Mouse (Mus musculus) lung, postnatal 25 days (tissue): ENCODE measurements around the gene Lhb.
A peak's percentile ranks its signal among the peaks of the same experiment; 100 is the strongest.
"Not testable (repeated sequence)": the region's sequence is repeated elsewhere in the genome, so short reads cannot be mapped to it uniquely, and the experiment has no call there.

Experiments used
- DNase-seq: peaks from one replicate; pipeline ENCODE4 v3.0.0; 2022; ENCODE audit warnings: low spot score

Lhb gene

DNA sequence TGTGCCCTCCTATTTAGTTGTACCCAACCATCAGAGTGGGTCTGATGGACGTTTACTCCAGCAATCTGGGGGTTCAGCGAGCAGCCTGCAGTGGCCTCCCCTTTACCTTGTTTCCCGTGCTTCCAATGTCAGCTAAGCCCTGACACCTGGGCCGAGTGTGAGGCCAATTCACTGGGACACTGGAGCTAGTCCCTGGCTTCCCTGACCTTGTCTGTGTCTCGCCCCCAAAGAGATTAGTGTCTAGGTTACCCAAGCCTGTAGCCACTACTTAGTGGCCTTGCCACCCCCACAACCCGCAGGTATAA is at the start of gene Lhb:
Gene Lhb (plus strand): TSS at position 206 of the 305 bp plus-strand sequence.
- DNase-seq = no peak

DNA sequence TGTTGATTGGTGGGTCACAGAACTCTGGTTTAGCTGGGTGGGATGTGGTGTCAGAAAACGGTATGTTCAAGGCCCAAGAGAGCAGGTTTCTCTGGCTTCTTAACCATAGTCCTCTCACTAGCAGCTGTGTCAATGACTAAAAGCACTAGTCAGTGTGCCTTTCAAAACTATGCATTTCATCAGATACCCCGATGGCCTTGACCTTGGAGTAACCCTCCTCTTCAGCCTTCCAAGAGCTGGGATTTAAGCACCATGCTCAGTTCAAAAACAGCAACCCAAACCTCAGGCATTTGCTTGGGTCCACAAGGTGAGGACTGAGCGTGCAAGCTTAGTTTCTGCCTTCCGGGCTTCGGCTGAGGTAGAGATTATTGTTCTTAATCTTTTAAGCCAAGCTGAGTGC is 48.2 kb upstream of the Lhb start:
- no peak for DNase-seq

DNA sequence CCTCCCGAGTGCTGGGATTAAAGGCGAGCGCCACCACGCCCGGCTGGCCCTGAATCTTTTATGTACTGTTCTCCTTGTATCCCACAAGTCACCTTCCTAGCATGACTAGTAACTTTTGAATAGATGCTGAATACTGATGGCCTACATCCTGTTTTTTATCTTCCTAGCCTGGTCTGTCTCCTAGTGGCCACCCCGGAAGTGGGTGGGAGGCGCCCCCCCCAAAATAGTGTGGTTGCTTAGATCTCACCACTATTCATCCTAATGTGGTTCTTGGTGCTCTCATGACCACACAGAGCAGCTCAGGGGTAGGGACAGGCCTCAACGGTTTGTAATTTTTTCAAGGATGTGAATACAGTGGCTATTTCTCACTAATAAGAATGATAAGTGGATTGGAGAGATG is 46.0 kb upstream of the Lhb start:
- no peak for DNase-seq

DNA sequence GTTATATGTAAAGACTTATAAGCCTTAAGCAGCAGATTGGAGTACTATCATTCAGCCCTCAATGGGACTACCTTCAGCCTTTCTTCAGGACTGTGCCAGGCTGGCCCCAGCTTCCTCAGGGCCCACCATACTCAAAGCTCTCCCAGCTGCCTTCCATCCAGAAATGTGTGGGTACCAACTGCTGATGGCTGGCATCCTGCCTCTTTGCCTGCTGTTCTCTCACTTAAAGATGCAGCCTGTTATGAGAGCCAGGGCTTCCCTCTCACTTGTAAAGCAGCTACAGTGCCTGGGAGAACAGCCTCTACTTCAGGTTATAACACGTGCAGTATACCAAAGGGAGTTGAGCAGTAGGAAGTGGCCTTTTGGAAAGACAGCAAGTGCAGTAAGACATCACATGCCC is 44.6 kb upstream of the Lhb start:
- no peak for DNase-seq

DNA sequence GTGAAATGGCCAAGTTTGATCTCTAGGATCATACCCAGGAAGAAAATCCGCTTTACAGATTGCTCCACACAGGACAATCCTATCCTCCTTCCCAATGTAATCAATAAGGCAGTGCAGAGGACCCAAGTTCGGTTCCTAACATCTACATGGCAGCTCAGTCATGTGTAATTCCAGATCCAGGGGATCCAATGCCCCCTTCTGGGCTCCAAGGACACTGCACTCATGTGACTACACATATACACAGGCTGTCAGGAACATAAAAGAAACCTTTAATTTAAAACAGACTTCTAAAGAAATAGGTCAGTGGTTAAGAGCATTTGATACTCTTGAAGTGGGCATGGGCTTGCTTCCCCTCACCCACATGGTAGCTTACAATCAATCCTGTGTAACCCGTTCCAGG is 34.5 kb upstream of the Lhb start:
- no peak for DNase-seq

DNA sequence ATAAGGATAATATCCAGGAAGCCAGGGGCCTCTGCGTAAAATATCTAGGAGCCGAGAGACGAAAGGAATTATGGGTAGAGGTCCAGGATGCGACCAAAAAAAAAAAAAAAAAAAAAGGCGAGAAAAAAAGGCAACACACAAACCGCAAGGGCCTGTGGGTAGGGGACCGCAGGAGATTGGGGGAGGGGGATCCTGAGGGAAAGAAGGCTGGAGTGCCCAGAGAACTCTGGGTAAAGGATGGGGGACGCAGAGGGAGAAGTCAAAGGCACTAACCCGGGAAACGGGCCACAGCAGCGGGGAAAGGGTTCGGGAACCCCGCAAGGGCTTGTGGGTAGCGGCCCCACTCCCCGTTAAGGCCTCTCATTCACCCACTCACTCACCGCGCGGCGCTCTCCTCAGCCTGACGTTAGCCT is 25.5 kb upstream of the Lhb start:
- DNase-seq = no peak

DNA sequence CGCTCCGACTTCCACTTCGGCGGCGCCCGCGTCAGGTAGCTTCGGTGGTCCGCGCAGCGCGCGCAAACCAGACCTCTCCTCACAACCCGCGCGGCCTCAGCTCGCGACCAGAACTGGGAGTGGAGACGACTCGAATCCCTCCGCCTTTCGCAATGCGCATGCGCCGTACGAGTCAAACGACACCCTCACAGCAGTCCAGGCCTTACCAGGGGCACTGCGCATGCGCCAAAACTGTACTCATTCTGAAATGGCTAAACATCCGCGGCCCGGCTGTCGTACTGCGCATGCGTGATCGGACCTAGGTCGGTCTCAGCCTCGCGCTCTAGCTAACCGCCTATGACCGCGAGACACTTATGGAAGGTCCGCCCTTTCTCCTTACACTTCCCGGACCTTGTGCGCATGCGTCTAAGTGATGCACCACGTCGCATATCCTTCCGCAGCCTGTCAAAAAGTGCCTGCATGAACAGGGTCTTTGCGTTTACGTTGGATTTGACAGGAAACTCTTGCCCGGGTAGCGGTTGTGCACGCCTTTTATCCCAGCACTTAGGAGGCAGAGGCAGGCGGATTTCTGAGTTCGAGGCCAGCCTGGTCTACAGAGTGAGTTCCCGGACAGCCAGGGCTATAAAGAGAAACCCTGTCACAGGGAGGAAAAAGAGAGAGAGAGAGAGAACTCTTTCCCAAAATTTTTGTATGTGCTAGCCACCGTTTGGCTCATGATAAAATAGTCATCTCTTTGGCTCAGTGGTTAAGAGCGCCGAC is 24.9 kb upstream of the Lhb start, which contains the start of gene Snrnp70:
Gene Snrnp70 (minus strand): TSS at position 165 of the 759 bp plus-strand sequence.
- peak; percentile 100 for DNase-seq

DNA sequence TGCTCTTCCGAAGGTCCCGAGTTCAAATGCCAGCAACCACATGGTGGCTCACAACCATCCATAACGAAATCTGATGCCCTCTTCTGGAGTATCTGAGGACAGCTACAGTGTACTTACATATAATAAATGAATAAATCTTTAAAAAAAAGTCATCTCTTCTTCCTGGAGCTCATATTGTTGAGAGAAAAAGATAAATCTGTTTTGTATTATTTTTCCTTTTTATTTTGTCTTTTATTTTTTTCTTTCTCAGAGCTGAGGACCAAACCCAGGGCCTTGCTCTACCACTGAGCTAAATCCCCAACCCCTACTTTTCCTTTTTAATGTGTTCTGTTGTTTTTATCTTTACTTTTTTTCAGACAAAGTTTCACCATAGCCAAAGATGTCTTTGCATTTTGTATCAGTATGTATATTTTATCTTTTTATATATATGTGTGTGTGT is 24.3 kb upstream of the Lhb start:
- not testable (repeated sequence) for DNase-seq

DNA sequence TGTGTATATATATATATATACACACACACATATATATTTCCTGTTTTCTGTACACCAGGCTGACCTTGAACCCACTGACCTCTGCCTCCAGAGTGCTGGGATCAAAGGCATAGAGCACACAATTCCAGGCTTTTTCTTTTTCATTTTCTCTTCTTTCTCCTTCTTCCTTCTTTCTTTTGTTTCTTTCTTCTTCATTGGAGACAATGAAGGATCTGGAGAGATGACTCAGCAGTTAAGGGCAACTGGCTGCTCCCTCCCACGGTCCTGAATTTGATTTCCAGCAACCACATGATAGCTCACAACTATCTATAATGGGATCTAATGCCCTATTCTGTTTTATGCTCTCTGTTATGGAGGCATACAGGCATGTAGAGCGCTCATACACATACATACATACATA is 23.8 kb upstream of the Lhb start:
- no peak for DNase-seq

DNA sequence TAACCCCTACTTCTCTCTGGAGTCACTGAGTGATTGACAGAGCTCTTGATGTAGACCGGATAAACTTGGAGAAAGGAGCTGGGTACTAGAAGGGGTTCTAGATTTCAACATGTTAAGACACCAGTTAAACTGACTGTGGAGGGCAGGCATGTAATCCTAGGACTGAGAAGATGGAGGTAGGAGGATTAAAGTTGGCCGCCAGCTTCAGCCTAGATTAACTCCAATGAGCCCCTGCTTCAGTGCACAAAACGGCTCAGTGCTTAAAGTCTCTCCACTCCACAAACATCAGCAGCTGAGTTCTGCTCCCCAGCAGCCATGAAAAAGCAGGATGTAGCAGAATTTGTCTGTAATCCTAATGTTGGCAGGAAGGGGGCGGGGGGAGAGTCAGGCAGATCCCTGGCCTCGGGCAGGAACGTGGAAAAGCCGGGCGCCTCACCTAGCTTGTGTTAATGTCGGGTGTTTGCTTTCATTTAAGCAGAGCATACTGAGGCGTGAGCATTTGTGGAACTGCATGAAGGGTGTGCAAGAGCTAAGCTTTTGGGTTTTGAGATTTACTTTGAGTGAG is 19.0 kb upstream of the Lhb start:
- DNase-seq = no peak

DNA sequence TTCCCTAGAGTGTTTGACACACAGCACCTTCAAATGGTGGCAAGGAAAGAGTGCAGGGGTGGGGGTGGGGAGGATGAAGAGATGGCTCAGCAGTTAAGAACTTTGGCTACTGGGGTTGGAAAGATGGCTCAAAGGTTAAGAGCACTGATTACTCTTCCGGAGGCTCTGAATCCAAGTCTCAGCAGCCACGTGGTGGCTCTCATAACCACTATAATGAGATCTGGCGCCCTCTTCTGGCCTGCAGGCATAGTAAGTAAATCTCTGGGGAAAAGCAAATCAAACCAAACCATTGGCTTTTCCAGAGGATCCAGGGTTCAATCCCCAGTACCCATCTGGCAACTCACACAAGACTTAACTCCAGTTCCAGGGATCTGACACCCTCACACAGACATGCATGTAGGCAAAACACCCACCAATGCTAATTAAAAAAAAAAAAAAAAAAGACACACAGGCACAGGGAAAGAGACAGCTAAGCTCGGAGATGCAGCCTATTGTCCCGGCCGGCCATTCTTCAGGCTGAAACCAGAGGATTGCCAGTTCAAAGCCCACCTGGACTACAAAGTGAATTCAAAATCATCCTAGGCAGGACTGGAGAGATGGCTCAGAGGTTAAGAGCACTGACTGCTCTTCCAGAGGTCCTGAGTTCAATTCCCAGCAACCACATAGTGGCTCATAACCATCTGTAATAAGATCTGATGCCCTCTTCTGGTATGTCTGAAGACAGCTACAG is 16.9 kb upstream of the Lhb start:
- DNase-seq = peak; percentile 63

DNA sequence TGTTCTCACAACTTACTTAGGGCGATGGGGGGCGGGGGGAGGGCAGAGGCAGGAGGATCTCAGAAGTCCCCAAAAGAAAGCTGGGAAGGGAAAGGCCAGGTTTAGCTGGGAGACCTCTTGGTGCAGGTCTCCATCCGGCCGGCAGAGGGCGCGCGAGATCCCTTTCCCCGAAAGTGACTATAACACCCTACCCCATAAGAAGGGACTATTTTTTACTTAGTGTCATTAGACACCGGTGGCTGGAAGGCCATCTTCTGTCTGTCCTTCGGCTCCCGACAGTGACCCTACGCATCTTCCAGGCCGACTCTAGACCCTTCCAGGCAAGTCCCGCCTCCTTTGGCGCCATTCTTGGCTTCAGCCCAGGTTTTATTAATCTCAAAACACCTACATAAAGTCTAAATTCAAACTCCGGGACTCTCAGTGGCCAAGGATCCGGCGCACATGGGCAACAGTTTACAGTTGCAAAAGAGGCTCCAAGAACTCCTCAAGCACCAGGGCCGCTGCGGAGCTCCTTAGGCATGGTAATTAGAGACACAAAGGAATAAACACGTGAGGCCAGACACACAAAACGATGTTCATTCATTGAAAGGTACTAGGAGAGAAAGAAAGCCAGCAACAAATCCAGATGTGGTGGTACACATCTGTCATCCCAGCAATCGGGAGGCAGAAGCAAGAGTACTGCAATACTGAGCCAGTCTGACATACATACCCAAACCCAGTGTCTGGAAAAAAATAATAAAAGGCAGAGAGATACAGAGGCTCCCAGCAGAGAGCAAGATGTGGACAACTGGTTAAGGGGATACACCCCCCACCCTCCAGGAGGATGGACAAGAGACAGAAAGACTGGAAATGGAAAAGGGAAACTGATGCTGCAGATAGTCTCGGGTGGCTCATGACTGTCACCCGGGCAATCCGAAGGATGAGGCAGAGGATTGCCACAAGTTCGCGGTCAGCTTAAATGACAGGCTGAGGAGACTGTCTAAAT is 15.2 kb upstream of the Lhb start, which contains the start of gene Kcna7:
Gene Kcna7 (plus strand): TSS at position 563 of the 985 bp plus-strand sequence.
- DNase-seq = peak; percentile 80

DNA sequence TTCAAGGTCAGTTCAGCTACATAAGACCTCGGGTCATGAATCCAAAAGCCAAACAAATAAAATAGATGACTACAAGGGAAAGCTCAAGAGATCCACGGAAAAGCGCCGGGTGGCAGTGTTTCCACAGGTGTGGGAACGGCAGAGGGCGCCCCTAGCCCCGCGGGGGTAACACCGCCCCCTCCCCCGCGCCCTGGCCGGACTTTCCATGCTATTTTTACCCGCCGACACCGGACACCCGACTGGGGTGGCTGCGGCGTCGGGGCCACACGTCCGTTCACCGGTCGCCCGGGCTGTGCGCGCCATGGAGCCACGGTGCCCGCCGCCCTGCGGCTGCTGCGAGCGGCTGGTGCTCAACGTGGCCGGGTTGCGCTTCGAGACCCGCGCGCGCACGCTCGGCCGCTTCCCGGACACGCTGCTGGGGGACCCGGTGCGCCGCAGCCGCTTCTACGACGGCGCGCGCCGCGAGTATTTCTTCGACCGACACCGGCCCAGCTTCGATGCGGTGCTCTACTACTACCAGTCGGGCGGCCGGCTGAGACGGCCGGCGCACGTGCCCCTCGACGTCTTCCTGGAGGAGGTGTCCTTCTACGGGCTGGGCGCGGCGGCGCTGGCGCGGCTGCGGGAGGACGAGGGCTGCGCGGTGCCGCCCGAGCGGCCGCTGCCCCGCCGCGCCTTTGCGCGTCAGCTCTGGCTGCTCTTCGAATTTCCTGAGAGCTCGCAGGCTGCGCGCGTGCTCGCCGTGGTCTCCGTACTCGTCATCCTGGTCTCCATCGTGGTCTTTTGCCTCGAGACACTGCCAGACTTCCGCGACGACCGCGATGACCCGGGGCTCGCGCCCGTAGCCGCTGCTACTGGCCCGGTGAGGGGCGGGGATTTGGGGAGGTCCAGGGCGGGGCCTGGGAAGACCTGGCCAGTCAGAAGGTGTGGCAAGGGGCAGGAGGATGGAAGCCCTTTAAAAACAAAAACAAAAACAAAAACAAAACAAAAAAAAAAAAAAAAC is 14.2 kb upstream of the Lhb start:
- no peak for DNase-seq

DNA sequence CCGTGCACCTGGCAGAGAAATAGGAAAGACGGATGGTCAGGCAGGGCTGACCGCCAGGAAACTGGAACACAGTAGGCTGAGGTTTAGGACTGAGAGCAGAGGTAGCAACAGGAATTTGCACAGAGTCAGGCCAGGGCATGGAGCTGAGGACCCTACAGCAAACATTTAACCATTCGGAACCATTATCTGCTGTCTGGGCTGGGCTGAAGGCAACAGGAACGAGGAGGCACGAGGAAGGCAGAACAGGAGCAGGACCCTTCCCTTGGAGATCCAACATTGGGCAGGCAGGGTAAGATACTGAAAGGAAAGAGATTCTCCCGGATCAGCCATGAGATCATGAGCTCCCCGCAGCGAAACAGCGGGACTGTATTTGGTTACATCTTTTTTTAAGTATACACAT is 12.8 kb upstream of the Lhb start:
- no peak for DNase-seq

DNA sequence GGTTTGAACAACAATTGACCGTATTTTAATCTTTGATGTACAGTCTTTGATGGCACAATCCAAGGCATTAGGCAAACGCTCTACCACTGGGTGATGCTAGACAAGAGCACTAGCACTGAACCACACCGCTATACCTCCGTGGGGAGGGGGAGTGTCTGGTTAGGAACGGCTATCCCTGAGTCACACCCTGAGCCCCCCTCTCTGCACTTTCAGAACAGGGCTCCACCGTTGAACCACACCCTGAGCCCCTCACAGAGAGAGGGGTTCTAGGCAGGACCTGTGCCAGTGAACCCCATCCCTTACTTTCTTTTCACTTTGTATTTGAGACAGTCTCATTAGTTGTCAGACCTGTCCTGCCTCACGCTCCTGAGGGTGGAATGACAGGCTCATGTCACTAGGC is 12.3 kb upstream of the Lhb start:
- DNase-seq = no peak

DNA sequence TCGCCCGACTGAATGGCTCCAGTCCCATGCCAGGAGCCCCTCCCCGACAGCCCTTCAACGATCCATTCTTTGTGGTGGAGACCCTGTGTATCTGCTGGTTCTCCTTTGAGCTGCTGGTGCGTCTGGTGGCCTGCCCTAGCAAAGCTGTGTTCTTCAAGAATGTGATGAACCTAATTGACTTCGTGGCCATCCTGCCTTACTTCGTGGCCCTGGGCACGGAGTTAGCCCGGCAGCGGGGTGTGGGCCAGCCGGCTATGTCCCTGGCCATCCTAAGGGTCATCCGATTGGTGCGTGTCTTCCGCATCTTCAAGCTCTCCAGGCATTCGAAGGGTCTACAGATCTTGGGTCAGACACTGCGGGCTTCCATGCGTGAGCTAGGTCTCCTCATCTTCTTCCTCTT is 11.7 kb upstream of the Lhb start:
- DNase-seq = no peak

DNA sequence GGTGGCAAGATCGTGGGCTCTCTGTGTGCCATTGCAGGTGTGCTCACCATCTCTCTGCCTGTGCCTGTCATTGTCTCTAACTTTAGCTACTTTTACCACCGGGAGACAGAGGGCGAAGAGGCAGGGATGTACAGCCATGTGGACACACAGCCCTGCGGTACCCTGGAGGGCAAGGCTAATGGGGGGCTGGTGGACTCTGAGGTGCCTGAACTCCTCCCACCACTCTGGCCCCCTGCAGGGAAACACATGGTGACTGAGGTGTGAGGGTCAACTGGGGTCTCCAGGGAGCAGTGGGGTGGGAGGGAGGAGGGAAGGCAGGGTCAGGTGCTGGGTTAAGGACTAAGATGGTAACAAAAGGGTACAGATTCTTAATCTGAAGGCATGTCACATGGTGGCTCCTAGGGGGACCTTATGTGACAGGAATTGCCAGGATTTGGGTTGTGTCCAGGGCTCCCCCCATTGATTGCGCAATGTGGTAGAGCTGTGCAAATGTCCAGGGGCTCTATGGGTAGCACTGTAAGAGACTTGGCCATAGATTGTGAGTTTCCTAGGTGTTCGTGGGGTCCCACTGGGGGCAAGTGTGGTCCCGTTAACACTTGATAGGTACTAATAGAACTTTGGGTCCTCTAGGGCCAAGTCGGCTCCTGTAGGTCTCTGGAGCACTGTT is 11.0 kb upstream of the Lhb start:
- DNase-seq = no peak

DNA sequence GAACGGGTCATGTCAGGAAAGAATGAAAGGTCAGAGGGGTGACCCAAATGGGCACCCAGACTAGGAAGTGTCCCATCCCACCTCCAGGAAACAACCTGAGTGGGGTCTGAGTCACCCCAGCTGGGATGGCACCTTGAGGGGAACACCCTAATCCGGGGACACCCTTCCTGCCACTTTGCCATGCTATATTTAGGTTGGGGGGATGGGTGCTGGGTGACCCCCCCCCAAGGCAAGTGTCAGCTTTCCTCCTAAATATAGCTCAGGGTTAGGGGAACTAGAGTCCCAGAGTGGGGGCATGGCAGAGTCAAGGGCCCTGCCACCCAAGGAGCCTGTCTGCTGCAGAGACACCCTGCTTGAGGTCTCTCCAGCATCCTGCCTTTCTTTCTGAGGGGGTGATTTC is 8.2 kb upstream of the Lhb start:
- no peak for DNase-seq

DNA sequence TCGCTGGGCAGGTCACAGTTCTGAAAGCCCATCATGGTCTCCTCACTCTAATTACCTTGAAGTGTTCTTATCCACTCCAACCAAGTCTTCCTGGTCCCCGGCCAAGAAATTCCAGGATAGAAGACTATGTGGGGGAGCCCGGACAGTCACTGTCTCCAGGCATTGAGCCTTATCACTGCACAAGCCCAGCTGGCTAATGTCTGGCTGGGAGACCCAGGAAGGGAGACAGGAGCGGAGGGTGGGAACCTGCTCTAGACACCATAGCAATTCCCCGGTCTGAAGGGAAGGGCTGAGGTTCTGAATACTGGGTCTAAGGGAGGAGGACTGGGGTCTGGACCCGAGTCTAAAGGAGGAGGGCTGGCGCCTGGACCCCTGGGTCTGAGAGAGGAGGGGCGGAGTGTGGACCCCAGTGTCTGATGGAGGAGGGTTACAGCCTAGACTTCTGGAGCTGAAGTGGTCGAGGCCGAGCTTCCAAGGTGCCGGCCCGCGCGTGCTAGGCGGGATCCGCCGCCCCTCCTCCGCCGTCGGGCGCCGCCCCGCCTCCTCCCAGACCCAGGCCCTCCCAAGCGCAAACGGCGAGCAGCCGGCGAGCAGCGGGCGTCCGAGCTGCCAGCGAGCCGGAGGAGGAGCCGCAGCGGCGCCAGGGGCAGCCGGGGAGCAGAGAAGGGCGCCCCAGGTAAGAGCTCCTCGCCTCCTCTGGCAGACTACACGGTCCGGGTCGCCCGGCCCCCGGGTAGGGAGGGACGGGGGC is 7.3 kb upstream of the Lhb start, which contains the start of gene Ntf5:
Gene Ntf5 (plus strand): TSS at position 583 of the 751 bp plus-strand sequence.
- DNase-seq = peak; percentile 34
